Mouse (Mus musculus): Measurements from ENCODE around the gene Rpl9-ps1. TPM values are rescaled to one million over a fixed set of nuclear protein-coding genes. Genes with fewer than 3 reads are reported as not detected.

Rpl9-ps1 gene
- polyA plus RNA-seq, 1 experiment from 2014 or later: not detected

DNA sequence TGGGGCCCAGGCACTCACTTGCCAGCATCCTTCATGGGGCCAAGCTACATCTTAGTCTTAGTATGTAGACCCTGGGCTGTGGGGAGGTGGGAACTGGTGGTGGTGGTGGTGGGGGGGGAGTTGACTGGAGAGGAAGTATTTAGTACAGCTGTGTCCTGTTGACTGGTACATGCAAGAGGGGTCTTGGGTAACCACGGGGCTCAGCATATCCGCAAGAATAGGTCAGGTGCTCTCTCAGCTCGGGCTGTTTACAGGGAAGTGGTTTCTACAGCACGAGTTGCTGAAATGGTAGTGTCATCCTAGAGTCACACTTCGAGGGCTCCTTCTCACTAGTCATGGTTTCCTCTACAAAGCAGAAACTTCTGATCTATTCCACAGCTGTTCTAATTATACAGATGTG lies 5.3 kb downstream of the Rpl9-ps1 start:
- Histone ChIP-seq H3K4me1 (no peaks in the 10 kb centered on the region), H3K27ac (no peak overlapping the region), H3K9me3 (replicated peaks) (no peaks in the 10 kb centered on the region), H3K27me3 (ENCODE audit: low read depth, poor library complexity, severe bottlenecking) (no peaks in the 10 kb centered on the region), H3K4me3 (no peak overlapping the region), H3K36me3 (no peaks in the 10 kb centered on the region)
- DNase-seq (ENCODE audit: low spot score): no peak
- 87% methylated on average over 5 of the region's 5 CpGs for WGBS

GRCm38 (mm10) chr11:83639533-83639932 lies 5.9 kb downstream of the Rpl9-ps1 start:
- Histone ChIP-seq H3K4me1 (no peaks in the 10 kb centered on the region), H3K27me3 (ENCODE audit: low read depth, poor library complexity, severe bottlenecking) (no peaks in the 10 kb centered on the region), H3K9me3 (replicated peaks) (no peaks in the 10 kb centered on the region), H3K36me3 (no peaks in the 10 kb centered on the region), H3K4me3 (no peak overlapping the region), H3K27ac (no peak overlapping the region)
- DNase-seq (ENCODE audit: low spot score): no peak
- WGBS: 64% methylated on average over 3 of the region's 3 CpGs

- Histone ChIP-seq H3K9me3 (replicated peaks) (no peaks in the 10 kb centered on the region), H3K27ac (no peak overlapping the region), H3K27me3 (ENCODE audit: low read depth, poor library complexity, severe bottlenecking) (no peaks in the 10 kb centered on the region), H3K4me3 (no peak overlapping the region), H3K4me1 (no peaks in the 10 kb centered on the region), H3K36me3 (no peaks in the 10 kb centered on the region)
- 79% methylated on average over 2 of the region's 2 CpGs for WGBS
- no peak for DNase-seq (ENCODE audit: low spot score)
Measured at GRCm38 (mm10) chr11:83638934-83639333, 6.5 kb downstream of the Rpl9-ps1 start.

DNA sequence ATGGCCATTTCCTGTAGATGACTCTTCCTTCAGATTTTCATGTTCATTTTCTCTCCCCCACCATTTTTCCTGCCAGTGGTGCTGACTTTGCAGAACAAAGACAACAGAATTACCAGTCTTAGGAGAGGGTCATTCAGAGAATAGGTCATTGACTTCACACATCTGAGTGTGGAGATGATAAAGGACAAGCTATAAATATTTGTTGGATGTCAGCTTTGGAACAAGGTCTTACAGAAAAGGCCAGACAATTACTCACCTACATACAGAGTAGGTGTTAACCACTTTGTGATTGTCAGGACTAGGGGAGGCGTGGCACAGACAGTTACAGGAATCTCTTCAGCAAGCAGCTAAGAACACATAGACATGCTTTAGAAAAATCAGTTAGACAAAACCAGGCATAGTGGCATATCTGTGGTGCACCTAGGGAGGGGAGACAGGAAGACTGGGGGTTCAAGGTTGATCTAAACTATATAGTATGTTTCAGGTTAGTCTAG lies 8.6 kb downstream of the Rpl9-ps1 start:
- Histone ChIP-seq H3K27ac (no peak overlapping the region), H3K9me3 (replicated peaks) (no peaks in the 10 kb centered on the region), H3K4me1 (no peaks in the 10 kb centered on the region), H3K4me3 (no peak overlapping the region), H3K27me3 (ENCODE audit: low read depth, poor library complexity, severe bottlenecking) (no peaks in the 10 kb centered on the region), H3K36me3 (no peaks in the 10 kb centered on the region)
- DNase-seq (ENCODE audit: low spot score): no peak
- WGBS: 74% methylated on average over 1 of the region's 1 CpGs

GRCm38 (mm10) chr11:83634898-83635297 lies 10.5 kb downstream of the Rpl9-ps1 start:
- DNase-seq (ENCODE audit: low spot score): no peak
- H3K27ac ChIP-seq: no peak overlapping the region

DNA sequence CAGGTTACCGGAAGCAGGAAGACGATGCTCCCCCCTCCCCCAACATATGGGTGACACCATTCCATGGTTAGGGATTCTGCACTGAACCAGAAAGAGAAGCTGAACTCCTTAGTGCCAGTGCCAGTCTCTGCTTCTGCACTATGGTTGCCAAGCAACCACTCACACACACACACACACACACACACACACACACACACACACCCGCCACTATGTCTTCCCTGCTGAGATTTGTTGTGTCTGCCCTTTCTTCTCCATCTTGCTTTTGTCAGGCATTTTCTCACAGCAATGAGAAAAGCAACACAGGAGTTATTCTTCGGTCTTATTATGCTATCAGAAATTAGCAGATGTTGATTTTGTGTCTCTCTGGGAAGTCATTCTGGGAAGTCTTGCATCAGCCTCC lies 11.0 kb downstream of the Rpl9-ps1 start:
- Histone ChIP-seq H3K9me3 (replicated peaks) (no peaks in the 10 kb centered on the region), H3K27me3 (ENCODE audit: low read depth, poor library complexity, severe bottlenecking) (no peaks in the 10 kb centered on the region), H3K4me1 (no peaks in the 10 kb centered on the region), H3K4me3 (no peak overlapping the region), H3K36me3 (no peaks in the 10 kb centered on the region), H3K27ac (no peak overlapping the region)
- 77% methylated on average over 4 of the region's 4 CpGs for WGBS
- DNase-seq (ENCODE audit: low spot score): no peak

More at GRCm38 (mm10) chr11:83634898-83635297, 10.5 kb downstream of the Rpl9-ps1 start:
- H3K4me1 ChIP-seq: no peaks in the 10 kb centered on the region
- H3K36me3 ChIP-seq: no peaks in the 10 kb centered on the region
- H3K9me3 ChIP-seq (replicated peaks): no peaks in the 10 kb centered on the region
- H3K27me3 ChIP-seq (ENCODE audit: low read depth, poor library complexity, severe bottlenecking): no peaks in the 10 kb centered on the region
- 95% methylated on average over 2 of the region's 2 CpGs for whole genome bisulfite sequencing
- H3K4me3 ChIP-seq: no peak overlapping the region

GRCm38 (mm10) chr11:83632744-83633143 lies 12.7 kb downstream of the Rpl9-ps1 start:
- Histone ChIP-seq H3K27me3 (ENCODE audit: low read depth, poor library complexity, severe bottlenecking) (no peaks in the 10 kb centered on the region), H3K4me1 (no peaks in the 10 kb centered on the region), H3K9me3 (replicated peaks) (no peaks in the 10 kb centered on the region), H3K27ac (no peak overlapping the region), H3K4me3 (no peak overlapping the region), H3K36me3 (no peaks in the 10 kb centered on the region)
- WGBS: 74% methylated on average over 4 of the region's 4 CpGs
- DNase-seq (ENCODE audit: low spot score): no peak

- no peaks in the 10 kb centered on the region for H3K36me3 ChIP-seq
- WGBS: 83% methylated on average over 2 of the region's 2 CpGs
- H3K4me1 ChIP-seq: no peaks in the 10 kb centered on the region
- no peaks in the 10 kb centered on the region for H3K9me3 ChIP-seq (replicated peaks)
- no peak for DNase-seq (ENCODE audit: low spot score)
- H3K27me3 ChIP-seq (ENCODE audit: low read depth, poor library complexity, severe bottlenecking): no peaks in the 10 kb centered on the region
- no peak overlapping the region for H3K27ac ChIP-seq
- H3K4me3 ChIP-seq: no peak overlapping the region
Measured at GRCm38 (mm10) chr11:83631065-83631464, 14.4 kb downstream of the Rpl9-ps1 start.

GRCm38 (mm10) chr11:83630630-83631029 lies 14.8 kb downstream of the Rpl9-ps1 start:
- no peak for DNase-seq (ENCODE audit: low spot score)
- H3K4me3 ChIP-seq: no peak overlapping the region
- no peaks in the 10 kb centered on the region for H3K4me1 ChIP-seq
- no peaks in the 10 kb centered on the region for H3K36me3 ChIP-seq
- no peaks in the 10 kb centered on the region for H3K9me3 ChIP-seq (replicated peaks)
- no peak overlapping the region for H3K27ac ChIP-seq
- 86% methylated on average over 1 of the region's 1 CpGs for WGBS
- H3K27me3 ChIP-seq (ENCODE audit: low read depth, poor library complexity, severe bottlenecking): no peaks in the 10 kb centered on the region

- Histone ChIP-seq H3K27me3 (ENCODE audit: low read depth, poor library complexity, severe bottlenecking) (no peaks in the 10 kb centered on the region), H3K27ac (no peak overlapping the region), H3K4me3 (no peak overlapping the region), H3K4me1 (no peaks in the 10 kb centered on the region), H3K9me3 (replicated peaks) (no peaks in the 10 kb centered on the region), H3K36me3 (no peaks in the 10 kb centered on the region)
- 90% methylated on average over 9 of the region's 9 CpGs for WGBS
- no peak for DNase-seq (ENCODE audit: low spot score)
Measured at GRCm38 (mm10) chr11:83628808-83629207, 16.6 kb downstream of the Rpl9-ps1 start.

GRCm38 (mm10) chr11:83623586-83623985 lies 21.8 kb downstream of the Rpl9-ps1 start:
- Histone ChIP-seq H3K4me3 (no peak overlapping the region), H3K27ac (no peak overlapping the region), H3K9me3 (replicated peaks) (no peaks in the 10 kb centered on the region), H3K36me3 (no peaks in the 10 kb centered on the region), H3K4me1 (no peaks in the 10 kb centered on the region), H3K27me3 (ENCODE audit: low read depth, poor library complexity, severe bottlenecking) (no peaks in the 10 kb centered on the region)
- no peak for DNase-seq (ENCODE audit: low spot score)
- 90% methylated on average over 3 of the region's 3 CpGs for WGBS

DNA sequence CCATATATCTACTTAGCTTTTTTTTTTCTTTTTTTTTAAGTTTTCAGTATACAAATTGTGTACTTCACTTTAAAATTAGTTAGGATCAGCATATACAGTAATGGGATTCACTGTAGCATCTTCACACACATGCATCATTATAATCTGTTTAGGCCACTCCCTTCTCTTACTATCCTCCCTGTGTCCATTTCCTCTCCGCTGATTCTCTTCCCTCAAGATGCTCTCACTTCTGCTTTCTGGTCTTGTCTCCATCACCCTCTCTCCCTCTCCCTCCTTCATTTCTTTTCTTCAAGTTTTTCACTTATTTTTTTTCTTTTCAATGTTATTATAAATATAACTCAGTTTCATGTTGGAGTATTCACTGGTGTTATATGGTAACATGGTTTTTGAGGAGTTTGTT lies 26.4 kb downstream of the Rpl9-ps1 start:
- H3K27ac ChIP-seq: no peak overlapping the region
- no peak overlapping the region for H3K4me3 ChIP-seq
- H3K36me3 ChIP-seq: no peaks in the 10 kb centered on the region
- 93% methylated on average over 1 of the region's 1 CpGs for WGBS
- no peaks in the 10 kb centered on the region for H3K27me3 ChIP-seq (ENCODE audit: low read depth, poor library complexity, severe bottlenecking)
- no peak for DNase-seq (ENCODE audit: low spot score)
- no peaks in the 10 kb centered on the region for H3K9me3 ChIP-seq (replicated peaks)
- no peaks in the 10 kb centered on the region for H3K4me1 ChIP-seq

- H3K27ac ChIP-seq: no peak overlapping the region
- 84% methylated on average over 5 of the region's 5 CpGs for WGBS
- no peak for DNase-seq (ENCODE audit: low spot score)
Measured at GRCm38 (mm10) chr11:83618238-83618637, 27.2 kb downstream of the Rpl9-ps1 start.

DNA sequence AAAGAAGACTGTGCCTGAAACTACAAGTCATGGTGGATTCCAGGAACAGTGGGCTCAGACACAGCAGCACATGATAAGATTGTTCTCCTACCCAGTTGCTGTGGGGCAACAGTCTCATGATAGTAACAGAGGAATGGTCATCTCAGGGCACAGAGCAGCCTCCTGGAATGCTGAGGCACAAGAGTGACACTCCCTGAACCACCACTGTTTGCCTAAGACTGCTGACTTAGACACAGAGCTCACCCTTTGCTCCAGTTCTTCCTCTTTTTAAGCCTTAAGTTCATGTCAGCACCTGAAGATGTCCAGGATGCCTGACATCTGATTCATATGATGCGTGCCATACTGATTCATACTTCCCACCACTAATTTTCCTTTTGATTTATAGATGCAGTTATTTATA lies 28.8 kb downstream of the Rpl9-ps1 start:
- 98% methylated on average over 1 of the region's 1 CpGs for WGBS

More at GRCm38 (mm10) chr11:83618238-83618637, 27.2 kb downstream of the Rpl9-ps1 start:
- no peaks in the 10 kb centered on the region for H3K9me3 ChIP-seq (replicated peaks)
- no peaks in the 10 kb centered on the region for H3K4me1 ChIP-seq
- no peaks in the 10 kb centered on the region for H3K36me3 ChIP-seq
- H3K27me3 ChIP-seq (ENCODE audit: low read depth, poor library complexity, severe bottlenecking): no peaks in the 10 kb centered on the region
- no peak overlapping the region for H3K4me3 ChIP-seq

More for the DNA sequence above, 28.8 kb downstream of the Rpl9-ps1 start:
- DNase-seq (ENCODE audit: low spot score): no peak
- Histone ChIP-seq H3K9me3 (replicated peaks) (no peaks in the 10 kb centered on the region), H3K36me3 (no peaks in the 10 kb centered on the region), H3K27ac (no peak overlapping the region), H3K27me3 (ENCODE audit: low read depth, poor library complexity, severe bottlenecking) (no peaks in the 10 kb centered on the region), H3K4me1 (no peaks in the 10 kb centered on the region), H3K4me3 (no peak overlapping the region)
